22 mouse cellular contexts compared by ENCODE assay signal in the genomic region with DNA sequence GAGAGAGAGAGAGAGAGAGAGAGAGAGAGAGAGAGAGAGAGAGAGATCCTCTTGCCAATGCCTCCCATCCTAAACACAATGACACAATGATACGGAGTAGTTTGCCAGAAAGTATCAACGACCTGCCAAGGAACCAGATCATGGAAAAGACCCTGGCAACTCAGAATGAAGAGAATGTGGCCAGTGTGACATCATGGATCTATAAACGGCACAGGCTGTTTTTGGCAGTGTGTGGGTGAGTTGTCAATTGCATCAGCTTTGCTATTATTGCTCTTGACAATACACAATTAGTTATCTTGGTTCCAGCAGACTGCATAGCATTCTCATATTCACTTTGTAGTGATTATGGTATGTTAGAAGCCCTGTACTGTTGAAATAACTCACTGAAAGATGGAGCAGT.
"Had no signal": no experiment of that assay in that cellular context is flagged by ENCODE, and none has a peak within 500 bp of the region (broad histone marks: within the 10 kb centered on the region; RNA-seq: fewer than 3 reads in every experiment).

No protein-coding gene starts in this region.

- H3K36me3 ChIP-seq: midbrain, embryonic 13.5 days; neural tube, embryonic 12.5 days; neural tube, embryonic 15.5 days; stomach, embryonic 15.5 days had no signal

- H3K9me3 ChIP-seq: midbrain, embryonic 13.5 days; neural tube, embryonic 12.5 days; neural tube, embryonic 15.5 days; stomach, embryonic 15.5 days had no signal

- H3K4me1 ChIP-seq: midbrain, embryonic 13.5 days; neural tube, embryonic 12.5 days; neural tube, embryonic 15.5 days; stomach, embryonic 15.5 days had no signal

- H3K4me2 ChIP-seq: liver, embryonic 11.5 days; lung, embryonic 14.5 days; midbrain, embryonic 13.5 days; neural tube, embryonic 12.5 days; neural tube, embryonic 15.5 days; stomach, embryonic 15.5 days had no signal

- H3K9ac ChIP-seq: liver, embryonic 14.5 days; liver, postnatal 0 days; lung, embryonic 14.5 days; midbrain, embryonic 13.5 days; neural tube, embryonic 12.5 days; neural tube, embryonic 15.5 days; stomach, embryonic 15.5 days had no signal

- H3K27ac ChIP-seq: kidney, postnatal 0 days; left cerebral cortex, adult 2 months; liver, embryonic 14.5 days; macrophage; midbrain, embryonic 13.5 days; neural tube, embryonic 12.5 days; neural tube, embryonic 15.5 days; stomach, embryonic 15.5 days had no signal

- ATAC-seq: intestine, postnatal 0 days; liver, postnatal 0 days; lung, postnatal 0 days; midbrain, embryonic 13.5 days had no signal

- H3K4me3 ChIP-seq: left cerebral cortex, adult 2 months; midbrain, embryonic 13.5 days; neural tube, embryonic 12.5 days; neural tube, embryonic 15.5 days; stomach, embryonic 15.5 days had no signal

- DNase-seq: kidney, adult 2 months; kidney, postnatal 36 days; layer of hippocampus, postnatal 36 days; liver, postnatal 0 days; lung, embryonic 14.5 days; right cerebral cortex, adult 18-20 months; right cerebral cortex, postnatal 14 days; spleen, adult 18-20 months; thymus, adult 2 months; thymus, postnatal 14 days; thymus, postnatal 4 days had no signal

- H3K27me3 ChIP-seq: midbrain, embryonic 13.5 days; neural tube, embryonic 12.5 days; neural tube, embryonic 15.5 days; stomach, embryonic 15.5 days had no signal
